Mouse (Mus musculus) right cerebral cortex, postnatal 25 days (tissue): ENCODE results near the gene Cyp1a2.

ENCODE experiments used
- DNase-seq: peaks from one replicate; pipeline ENCODE4 v3.0.0; 2022

The Cyp1a2 gene

GRCm38 (mm10) chr9:57644944-57645893 lies 38.3 kb downstream of the Cyp1a2 start:
- peak; percentile 92 for DNase-seq

- DNase-seq, result no peak
These were observed 39.0 kb downstream of the Cyp1a2 start for GRCm38 (mm10) chr9:57644442-57644943.

- DNase-seq, result no peak
These were observed 39.7 kb downstream of the Cyp1a2 start for GRCm38 (mm10) chr9:57643856-57644180.

DNA sequence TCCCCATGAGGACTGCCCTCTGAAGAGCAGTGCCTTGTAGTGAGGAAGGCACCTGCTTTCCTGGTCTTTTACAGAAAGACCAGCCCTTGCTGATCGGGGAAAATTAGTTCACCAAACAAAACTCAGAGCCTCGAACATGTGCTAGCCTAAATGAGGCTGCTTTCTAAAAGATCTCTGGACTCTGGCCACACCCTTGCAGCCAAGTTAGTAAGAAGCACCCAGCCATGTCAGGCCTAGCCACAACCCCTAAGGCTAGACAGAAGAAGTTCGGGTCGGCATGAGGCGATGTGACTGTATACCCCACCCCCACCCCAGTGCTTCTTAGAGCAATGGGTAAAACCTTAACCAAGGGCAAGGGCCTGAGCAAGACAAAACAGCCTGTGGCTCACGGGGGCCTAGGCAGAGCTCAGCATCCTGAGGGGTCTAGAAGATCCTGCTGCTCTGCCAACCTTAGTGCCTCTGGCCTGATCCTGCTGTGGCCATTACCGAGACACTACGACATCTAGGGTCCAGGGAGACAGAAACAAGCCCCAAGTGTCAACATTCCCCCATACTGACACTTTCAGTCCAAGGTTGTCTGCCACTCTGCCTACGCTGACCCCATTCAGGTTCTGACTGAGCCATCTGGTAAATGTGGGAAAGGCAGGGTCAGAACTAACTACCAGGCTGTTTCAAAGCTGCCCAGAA lies 40.2 kb downstream of the Cyp1a2 start:
- no peak for DNase-seq

DNA sequence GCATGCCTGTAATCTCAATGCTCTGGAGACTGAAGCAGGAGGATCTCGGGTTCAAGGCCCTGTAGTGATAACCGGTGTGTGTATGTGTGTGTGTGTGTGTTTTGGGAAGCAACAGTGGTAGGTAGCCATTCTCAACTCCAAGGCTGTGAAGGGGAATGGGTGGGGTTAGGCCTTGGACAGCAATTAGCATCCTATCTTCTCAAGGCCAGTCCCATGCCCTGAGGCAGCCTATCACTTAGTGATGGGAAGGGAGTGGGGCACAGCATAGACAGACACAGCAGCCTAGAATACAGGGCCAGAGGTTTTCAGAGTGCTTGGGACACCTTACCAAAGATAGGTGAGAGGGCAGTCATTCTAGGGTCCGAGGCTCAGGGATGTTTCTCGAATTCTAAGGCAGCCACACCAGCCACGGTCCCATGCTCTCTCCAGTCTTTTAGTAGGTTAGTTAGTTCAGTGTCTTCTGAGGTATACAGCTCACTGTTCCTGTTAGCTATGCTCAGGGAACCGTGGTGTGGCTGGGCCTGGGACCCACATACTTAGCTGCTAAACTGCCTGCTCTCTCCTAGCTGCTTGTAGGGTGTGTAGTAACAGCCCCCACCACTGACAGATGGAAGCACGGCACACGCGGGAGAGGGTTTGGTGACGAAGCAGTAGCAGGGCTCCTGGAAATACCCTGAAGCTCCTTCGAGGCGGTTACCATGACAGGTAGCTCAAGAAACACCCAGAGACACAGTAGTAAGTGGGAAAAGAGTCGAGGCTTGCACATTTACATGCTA lies 41.5 kb downstream of the Cyp1a2 start:
- no peak for DNase-seq

- no peak for DNase-seq
These were observed 42.5 kb downstream of the Cyp1a2 start for GRCm38 (mm10) chr9:57641022-57641421.

- DNase-seq, result no peak
These were observed 43.1 kb downstream of the Cyp1a2 start for GRCm38 (mm10) chr9:57640384-57640783.

DNA sequence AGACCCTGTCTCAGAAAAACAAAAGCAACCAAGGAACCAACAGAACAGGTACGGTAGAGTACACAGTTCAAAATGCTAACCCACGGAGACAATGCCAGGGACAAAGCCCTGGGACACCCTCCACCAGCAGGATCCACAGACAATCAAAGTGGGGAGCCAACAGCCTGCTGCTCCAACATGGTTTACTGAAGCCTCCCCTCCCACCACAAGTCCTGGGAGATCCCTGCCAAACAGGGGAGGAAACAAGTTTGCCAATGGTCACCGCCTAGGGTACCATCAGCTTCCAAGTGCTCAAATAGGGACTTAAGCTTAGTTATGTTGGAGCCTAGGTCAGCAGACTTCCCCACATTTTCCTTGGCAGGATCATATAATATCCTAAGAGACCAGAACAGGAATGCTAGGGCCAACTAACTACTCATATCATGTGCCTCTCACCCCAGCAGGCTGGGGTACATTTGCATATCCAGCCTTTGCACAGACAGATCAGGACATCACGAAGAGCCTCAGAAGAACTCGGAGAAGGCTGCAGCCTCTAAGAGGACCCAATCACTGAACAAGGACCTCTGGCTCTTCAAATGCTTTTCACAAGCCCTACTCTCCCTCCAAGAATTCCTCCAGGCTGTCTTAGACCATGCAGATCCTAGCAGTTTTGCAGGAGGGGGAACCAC lies 43.7 kb downstream of the Cyp1a2 start:
- DNase-seq, result no peak

- DNase-seq, result no peak
These were observed 44.6 kb downstream of the Cyp1a2 start for GRCm38 (mm10) chr9:57638651-57639459.

DNA sequence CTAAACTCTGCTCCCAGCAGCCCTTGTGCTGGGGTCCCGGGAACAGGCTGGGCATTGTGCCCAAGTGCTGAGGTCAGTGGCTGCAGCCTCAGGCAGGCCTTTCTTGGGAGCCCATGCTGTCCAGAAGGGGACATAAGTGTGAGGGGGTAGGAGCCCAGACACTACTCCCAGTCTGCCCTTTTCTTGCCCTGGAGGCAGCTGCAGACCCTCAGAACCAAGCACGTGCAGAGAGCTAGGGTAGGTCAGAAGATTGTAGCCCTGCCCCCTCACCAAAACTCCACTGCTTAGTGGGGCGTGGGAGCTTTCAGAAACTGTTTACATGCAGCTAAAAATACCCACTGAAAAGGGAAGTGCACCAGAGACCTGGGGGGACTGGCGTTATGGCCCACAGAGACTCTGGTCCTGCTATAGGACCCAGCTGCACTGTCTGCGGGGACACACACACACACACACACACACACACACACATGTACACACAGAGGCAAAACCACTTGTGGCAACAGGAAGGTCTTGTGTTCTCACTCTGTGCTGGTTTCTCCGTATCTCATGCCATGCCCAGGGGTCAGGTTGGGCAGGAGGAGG lies 45.7 kb downstream of the Cyp1a2 start:
- DNase-seq, result no peak

DNA sequence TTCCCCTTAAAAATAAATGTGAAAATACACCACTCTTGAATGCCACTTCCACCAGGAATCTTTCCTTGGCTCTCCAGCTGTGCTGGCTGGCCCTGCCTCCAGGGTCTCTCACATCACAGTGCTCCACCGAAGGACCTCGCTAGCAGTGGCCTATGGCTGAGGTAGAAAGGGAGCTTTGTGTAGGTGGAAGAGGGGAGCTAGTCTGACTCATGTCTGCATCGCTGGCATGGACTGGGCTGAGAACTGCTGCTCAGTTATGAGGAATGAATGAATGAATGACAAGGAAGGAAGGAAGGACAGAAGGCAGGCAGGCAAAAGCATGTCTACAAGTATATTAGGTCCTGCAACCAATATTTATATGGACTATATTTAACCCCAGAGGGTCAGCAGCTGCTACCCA lies 46.2 kb downstream of the Cyp1a2 start:
- DNase-seq, result no peak

- DNase-seq, result peak; percentile 49
These were observed 50.0 kb downstream of the Cyp1a2 start for GRCm38 (mm10) chr9:57633481-57634024.

DNA sequence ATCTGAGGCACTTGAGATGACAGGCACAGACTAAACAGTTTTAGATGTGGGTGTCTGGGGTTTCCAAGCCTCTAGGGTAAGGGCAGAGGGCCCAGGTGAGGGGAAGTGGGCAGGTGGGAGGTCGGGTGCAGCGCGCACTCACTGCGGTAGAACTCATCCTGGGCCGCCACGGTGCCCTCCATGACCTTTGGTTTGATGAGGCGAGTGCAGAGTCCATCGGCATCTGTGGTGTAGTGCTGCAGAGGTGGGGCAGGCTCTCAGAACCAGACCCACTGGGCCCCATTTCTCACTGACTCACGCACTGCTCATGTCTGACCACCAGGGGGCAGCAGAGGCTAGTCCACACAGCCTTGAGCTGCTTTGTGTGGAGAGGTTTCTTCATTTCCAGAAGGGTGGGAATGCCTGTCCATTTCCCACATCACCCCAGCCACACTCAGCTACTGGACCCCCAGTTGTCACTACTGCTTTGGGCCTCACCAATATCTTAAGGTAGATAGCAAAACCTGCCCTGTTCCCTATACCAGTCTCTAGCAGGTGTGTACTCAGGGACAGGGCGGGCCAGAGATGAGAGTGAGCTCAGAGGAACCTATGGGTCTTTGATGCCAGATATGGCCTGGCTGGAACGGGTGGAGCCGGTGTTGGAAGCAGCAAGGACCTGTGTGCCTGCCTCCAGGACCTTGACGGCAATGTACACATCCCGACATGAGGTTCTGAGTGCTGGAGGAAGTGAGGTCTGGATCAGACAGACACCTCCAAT lies 54.2 kb downstream of the Cyp1a2 start:
- peak; percentile 77 for DNase-seq

DNA sequence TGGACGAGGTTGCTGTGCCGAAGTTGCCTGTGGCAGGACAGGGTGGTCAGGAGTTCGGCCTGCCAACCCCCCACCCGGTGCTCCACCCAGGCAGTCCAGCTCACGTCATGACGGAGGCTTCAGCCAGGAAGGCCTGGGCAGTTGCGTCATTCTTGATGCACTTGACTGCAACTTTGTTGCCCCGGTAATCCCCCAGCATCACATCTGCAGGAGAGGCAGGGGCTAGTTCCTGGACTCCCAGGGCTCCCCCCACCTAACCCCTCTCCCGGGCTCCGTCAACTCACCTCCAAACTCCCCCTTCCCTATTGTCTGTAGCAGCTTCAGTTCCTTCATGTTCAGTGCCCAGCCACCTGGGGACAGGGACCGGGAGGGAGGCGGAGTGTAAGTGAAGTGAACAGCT lies 54.8 kb downstream of the Cyp1a2 start:
- DNase-seq, result no peak

DNA sequence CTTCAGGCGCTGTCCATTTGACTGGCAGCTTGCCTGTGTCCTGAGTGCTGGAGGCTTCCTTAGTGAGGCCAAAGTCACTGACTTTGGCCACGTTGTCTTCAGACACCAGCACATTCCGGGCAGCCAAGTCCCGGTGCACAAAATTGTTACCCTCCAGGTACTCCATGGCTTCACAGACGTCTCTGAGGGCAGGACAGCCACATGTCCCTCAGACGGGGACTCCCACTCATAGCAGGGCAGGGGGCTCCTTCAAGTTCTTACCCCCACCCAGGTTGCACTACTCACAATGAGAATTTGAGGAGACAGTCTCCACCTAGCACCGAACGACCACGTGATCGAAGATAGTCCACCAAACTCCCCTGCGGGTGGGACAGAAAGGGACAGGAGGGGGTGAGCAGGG lies 55.6 kb downstream of the Cyp1a2 start:
- DNase-seq, result no peak

GRCm38 (mm10) chr9:57627191-57627590 lies 56.3 kb downstream of the Cyp1a2 start:
- no peak for DNase-seq
